Mouse (Mus musculus) left cerebral cortex, adult 11 months (tissue): Measurements from ENCODE around the gene Mecom.

ENCODE experiments used
- DNase-seq: peaks from one replicate; pipeline ENCODE4 v3.0.0; 2022; ENCODE audit warnings: low spot score

The Mecom gene

DNA sequence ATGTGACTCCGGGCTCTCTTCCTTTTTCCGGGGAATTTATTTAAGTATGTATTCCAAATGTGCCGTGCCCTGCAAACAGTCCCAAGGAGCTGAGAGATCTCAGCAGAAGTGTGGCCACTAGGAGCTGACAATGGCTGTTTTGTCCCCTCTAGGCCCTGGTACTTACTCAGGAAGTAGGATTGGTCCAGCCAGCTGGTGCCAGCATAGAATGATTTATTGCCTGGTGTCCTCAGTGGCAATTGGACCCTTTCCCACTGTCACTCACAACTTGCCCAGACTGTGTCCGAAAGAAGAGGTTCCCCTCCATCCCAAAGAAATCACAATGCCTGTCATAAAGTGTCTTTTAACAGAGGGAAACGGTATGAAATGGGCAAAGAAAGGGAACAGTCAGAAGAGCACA is 340.4 kb downstream of the Mecom start:
- DNase-seq = no peak

DNA sequence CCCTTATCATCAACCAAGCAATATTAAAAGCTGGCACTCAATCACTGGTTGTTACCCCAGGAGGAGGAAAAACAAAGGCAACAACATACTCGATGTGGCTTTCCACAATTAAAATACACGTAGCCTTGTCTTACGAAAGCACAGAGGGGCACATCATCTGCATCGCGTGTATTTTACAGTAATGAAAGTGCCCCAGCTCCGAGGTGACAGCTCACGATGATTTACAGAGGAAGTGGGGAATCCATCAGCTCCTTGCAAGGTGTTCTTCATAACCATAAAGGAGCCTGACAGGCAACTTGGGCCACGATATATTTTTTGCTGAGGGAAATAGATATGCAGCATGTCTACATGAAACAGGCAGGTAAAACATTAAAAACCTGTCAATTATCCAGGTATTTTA is 341.7 kb downstream of the Mecom start:
- no peak for DNase-seq

- no peak for DNase-seq
These were observed 344.0 kb downstream of the Mecom start for GRCm38 (mm10) chr3:30203764-30204163.

DNA sequence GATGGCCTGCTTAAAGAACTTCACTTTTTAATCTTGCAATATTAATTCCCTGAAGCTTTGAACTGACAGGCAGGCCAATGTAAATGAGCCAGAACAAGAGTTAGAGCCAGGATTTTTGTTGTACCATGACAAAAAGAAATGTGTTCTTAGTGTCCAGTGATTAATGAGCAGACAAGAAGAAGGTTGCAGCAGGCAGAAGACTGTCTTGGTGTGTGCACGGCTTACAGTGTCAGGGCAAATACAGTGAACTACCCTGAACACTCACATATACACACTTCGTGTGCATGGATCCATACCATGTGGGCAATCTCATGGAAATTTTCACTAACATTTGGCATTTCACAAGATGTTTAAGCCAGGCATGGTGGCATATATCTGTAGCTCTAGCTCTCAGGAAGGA is 349.0 kb downstream of the Mecom start:
- no peak for DNase-seq

DNA sequence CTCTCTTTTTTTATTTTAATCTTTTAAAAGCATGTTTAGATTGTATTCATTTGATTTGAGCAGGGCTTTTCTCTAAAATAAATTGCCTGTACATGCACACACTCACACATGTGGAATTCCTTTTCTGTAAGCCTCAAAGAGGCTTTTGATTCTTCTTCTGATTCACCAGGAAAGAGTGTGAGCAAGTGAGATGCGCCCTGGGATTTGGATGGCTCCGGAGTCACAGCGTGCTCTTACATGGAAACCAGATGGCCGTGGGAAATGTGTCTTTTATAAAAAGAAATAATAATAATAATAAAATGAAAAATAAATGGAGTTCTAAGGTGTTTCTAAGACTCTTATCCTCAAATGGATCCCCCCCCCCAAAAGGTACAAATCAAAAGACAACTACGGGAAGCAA is 349.6 kb downstream of the Mecom start:
- no peak for DNase-seq

DNA sequence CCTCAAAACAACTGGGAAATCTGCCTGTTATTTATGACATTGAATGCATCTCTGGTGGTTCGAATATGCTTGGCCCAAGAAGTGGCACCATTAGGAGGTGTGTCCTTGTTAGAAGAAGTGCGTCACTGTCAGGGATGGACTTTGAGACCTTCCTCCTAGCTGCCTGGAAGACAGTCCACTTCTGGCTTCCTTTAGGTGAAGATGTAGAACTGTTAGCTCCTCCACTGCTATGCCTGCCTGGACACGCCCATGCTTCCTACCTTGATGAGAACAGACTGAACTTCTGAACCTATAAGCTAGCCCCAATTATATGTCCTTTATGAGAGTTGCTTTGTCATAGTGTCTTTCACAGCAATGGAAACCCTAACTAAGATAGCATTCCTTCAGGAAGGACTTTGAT is 352.6 kb downstream of the Mecom start:
- DNase-seq = no peak

DNA sequence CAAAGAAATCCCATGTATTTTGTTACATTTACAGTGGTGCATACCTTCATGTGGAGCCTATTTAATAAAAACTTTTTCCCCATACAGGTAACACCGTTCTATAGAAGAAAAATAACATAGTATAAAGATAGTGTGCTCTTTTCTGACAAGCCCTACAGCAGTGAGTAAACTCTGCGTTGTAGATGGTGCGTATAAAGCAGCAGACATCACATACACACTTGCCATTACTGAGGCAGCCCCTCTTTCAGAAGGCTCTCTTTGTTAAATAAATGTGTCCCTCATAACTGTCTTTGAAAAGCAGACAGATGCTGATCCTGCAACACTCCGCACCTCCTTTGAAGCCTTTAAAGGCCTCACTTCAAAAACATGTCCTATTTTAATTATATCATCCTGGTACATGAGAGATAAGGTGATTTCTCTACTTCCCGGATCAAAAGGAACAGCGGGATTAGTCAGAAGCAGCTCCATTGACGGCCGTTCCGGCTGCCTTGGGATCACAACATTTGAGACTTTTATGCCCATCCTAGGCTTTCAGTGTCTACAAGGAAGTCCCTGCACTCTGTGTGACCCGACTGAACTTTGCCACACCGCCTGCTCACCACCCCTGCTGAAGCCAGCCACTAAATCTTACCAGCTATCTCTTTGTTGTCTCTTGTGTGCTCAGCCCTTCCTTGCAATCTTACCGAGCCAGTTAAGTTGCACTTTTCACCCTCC is 355.4 kb downstream of the Mecom start:
- DNase-seq = no peak

GRCm38 (mm10) chr3:30189325-30189724 is 358.5 kb downstream of the Mecom start:
- no peak for DNase-seq

GRCm38 (mm10) chr3:30187812-30188469 is 359.9 kb downstream of the Mecom start:
- no peak for DNase-seq

DNA sequence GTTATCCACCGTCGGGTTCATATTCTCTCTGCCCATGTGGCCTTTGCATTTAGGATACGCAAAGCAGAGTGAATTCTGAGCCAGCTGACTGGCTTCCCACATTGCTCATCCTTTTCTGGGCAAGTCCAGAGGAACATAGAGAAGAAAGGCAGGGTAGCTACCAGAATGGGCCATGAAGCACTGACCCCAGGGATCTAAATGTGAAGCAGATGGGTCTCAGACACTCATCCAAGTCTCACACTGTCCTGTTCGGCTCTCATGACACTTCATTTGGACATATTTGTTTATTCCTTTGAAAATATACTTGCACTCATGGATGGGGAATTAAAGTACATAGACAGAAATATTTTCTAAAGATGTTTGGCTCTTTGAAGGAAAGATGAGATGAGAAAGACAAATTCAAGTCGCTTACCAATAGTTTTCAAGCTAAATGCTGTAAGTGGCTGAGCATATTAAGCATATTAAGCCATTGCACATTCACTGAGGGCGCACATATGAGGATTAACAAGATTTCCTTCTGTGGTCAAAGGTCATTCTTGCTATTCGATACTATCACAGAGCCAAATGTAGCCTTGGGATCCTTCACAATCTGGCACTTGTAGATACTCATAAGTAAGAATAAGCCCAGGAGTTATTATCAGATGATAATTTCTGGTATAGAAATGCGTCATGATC is 365.9 kb downstream of the Mecom start:
- no peak for DNase-seq

- no peak for DNase-seq
These were observed 371.2 kb downstream of the Mecom start for GRCm38 (mm10) chr3:30176615-30177014.

- DNase-seq = no peak
These were observed 374.0 kb downstream of the Mecom start for GRCm38 (mm10) chr3:30173812-30174211.

- no peak for DNase-seq
These were observed 379.2 kb downstream of the Mecom start for GRCm38 (mm10) chr3:30168396-30169186.

DNA sequence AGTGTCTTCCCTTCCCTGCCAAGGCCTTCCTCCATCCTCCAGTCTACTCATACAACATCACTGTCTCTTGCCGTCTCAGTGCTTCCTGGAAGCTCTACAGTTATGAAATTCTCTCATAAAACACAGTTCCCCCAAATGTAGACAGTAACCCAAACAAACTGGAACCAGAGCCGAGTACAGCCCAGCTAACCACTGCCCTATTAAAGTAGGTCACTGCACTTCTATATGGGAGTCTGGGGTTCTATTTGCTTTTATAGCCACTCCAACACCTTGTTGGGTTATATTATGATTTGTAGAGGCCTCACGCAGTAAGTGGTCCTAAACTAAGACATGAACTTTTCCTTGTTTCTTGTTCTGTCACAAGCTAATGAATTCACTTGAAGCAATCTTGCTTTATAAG is 380.8 kb downstream of the Mecom start:
- no peak for DNase-seq

- DNase-seq = no peak
These were observed 383.0 kb downstream of the Mecom start for GRCm38 (mm10) chr3:30164834-30165233.

- DNase-seq = no peak
These were observed 384.4 kb downstream of the Mecom start for GRCm38 (mm10) chr3:30163390-30163789.

DNA sequence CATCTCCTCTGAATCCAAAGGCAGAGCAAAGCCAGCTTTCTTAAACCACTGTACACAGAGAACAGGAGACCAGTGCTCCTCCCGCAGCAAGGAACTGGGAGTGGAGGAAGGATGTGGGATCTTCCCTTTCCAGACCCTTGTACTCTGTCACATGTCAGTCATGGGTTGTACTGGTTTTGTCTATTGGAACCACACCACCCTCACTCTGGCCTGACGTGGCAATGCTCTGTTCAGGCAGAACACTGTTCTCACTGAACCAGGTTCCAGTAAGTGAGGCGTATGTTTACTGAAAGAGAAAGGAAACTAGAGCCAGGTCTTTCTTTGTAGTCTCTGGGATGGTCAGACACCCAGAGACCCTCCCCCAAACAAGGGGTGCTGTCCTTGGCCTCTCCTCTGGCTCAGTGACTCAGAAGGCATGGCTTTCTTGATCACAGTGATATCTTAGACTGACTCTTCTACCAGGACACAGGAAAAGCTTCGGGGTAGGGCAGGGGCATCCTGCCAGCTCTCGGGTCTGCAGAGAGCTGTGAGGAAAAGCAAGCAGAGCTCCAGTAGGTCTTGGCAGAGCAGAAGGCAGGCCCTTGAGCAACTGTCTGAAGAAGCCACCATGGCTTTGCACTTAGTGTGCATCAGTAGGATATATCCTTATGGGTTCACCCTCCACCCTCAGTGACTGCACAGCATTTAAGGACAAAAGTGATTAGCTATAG is 386.7 kb downstream of the Mecom start:
- DNase-seq = no peak

DNA sequence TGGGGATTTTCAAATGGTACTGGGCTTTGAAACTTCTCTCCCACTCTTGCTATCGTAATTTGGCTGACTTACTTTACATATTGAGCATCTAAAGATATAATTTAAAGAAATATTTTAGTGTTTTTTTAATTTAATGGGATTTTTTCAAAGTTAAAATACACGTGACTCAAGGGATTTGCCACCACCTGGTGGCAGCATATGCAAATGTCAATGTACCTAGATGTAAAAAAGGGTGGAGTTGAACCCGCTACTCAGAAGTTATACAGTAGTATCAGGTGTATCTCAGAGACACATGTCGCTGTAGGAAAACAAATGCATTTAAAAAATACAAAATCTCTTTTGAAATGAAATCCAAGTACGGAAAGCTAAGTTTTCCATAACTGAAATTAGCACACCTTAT is 387.5 kb downstream of the Mecom start:
- no peak for DNase-seq

- DNase-seq = no peak
These were observed 390.6 kb downstream of the Mecom start for GRCm38 (mm10) chr3:30157128-30157670.

GRCm38 (mm10) chr3:30154390-30154789 is 393.4 kb downstream of the Mecom start:
- DNase-seq = no peak

DNA sequence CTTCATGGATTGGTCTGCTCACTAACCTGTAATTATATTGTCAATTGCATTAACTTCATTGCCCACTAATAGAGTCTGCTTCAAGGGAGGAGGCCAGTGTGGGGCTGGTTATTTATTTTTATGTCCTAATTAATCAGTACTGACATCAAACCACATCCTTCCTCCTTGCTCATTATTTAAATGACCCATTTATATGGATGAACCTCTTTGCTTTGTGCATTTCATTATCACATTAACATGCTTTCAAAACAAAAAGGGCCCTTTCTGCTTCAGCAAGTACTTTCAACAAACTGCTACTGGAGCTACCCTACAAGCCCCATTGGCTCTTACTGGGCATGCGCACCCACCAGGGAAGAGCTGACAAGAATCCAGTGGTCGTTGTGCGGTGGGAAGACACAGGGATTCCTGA is 393.9 kb downstream of the Mecom start:
- DNase-seq = no peak

- DNase-seq = no peak
These were observed 397.7 kb downstream of the Mecom start for GRCm38 (mm10) chr3:30150071-30150470.
